Comparison of ENCODE assay signal across 11 mouse cellular contexts in the genomic region with DNA sequence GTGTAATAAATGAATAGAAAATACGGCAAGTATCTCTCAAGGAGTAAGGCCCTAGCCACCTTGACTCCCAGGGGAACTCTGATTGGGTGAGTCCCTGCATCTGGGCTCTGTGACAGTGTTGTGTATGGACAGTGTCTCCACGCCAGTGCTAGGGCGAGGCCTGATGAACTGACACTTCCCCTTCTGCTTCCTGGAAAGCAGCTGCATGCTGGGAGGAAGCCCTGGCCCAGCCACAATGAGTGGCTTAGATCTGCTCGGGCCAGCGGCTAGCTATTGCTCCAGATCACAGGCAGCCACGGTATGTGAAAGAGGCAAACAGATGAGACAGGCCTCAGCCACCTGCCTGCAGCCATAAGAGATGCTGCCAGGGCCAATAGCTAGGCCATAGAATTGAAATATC.
"Had no signal": no experiment of that assay in that cellular context is flagged by ENCODE, and none has a peak within 500 bp of the region (broad histone marks: within the 10 kb centered on the region; RNA-seq: fewer than 3 reads in every experiment).

No protein-coding gene starts in this region.

- ATAC-seq: lung, postnatal 0 days; midbrain, embryonic 15.5 days had no signal

- DNase-seq: kidney, adult 18-20 months; kidney, postnatal 14 days; layer of hippocampus, adult 9-11 months; layer of hippocampus, postnatal 36 days; liver; lung, adult 2 months; lung, postnatal 36 days; right cerebral cortex, adult 18-20 months; thymus, postnatal 36 days had no signal
